Mouse (Mus musculus) frontal cortex, postnatal 25 days (tissue): ENCODE data around the gene Olfr287.
A peak's percentile ranks its signal among the peaks of the same experiment; 100 is the strongest.

Experiments
- DNase-seq, 2 experiments: peaks; one replicate each; pipeline ENCODE4 v3.0.0; 2022; ENCODE audit warnings: low spot score in 2 of 2

Gene Olfr287

GRCm38 (mm10) chr15:98167645-98168621, 52.9 kb downstream of the Olfr287 start:
- DNase-seq, result peak; percentile 68 to 81

- DNase-seq, result no peak
Observed at GRCm38 (mm10) chr15:98166963-98167644, 53.8 kb downstream of the Olfr287 start, which contains the start of gene Ccdc184. TSS of gene Ccdc184 (plus strand) at chr15:98167158.

GRCm38 (mm10) chr15:98165525-98165924, 55.3 kb downstream of the Olfr287 start, which contains the start of gene Asb8:
TSS of gene Asb8 (minus strand) at chr15:98165625.
- no peak for DNase-seq

GRCm38 (mm10) chr15:98162561-98162960, 58.3 kb downstream of the Olfr287 start:
- DNase-seq, result no peak

- DNase-seq, result no peak
Observed at GRCm38 (mm10) chr15:98161026-98161805, 59.6 kb downstream of the Olfr287 start.

- DNase-seq, result no peak
Observed at GRCm38 (mm10) chr15:98157253-98157652, 63.6 kb downstream of the Olfr287 start.
